Mouse (Mus musculus) left cerebral cortex, adult 8-10 months (tissue): ENCODE data around the gene Heatr1. TPM values are rescaled to one million over a fixed set of nuclear protein-coding genes. Genes with fewer than 3 reads are reported as not detected.
"Not testable (repeated sequence)": the region's sequence is repeated elsewhere in the genome, so short reads cannot be mapped to it uniquely, and the experiment has no call there.

Experiments
- DNase-seq, 2 experiments: peaks; one replicate each; pipeline ENCODE4 v3.0.0; 2022; ENCODE audit warnings: low spot score in 2 of 2
- total RNA-seq, 4 experiments: library from RNA; stranded (reverse); gene quantifications; 2 replicates each; pipeline ENCODE4 v1.2.4; 2022

Gene Heatr1
- total RNA-seq, 4 experiments from 2014 or later: 24.9 to 32.0 (median 25.4) TPM

GRCm38 (mm10) chr13:12453150-12453549 lies 58.3 kb downstream of the Heatr1 start:
- no peak for DNase-seq

GRCm38 (mm10) chr13:12454686-12455390 lies 60.0 kb downstream of the Heatr1 start:
- no peak for DNase-seq

GRCm38 (mm10) chr13:12456711-12457110 lies 61.9 kb downstream of the Heatr1 start:
- DNase-seq: no peak

GRCm38 (mm10) chr13:12460443-12460842 lies 65.6 kb downstream of the Heatr1 start:
- DNase-seq: peak; percentile 31 to 67

- DNase-seq: peak; percentile 76 to 84
Observed at GRCm38 (mm10) chr13:12460881-12461729, 66.3 kb downstream of the Heatr1 start.

- DNase-seq: no peak
Observed at GRCm38 (mm10) chr13:12461730-12462119, 66.9 kb downstream of the Heatr1 start.

GRCm38 (mm10) chr13:12462623-12463022 lies 67.8 kb downstream of the Heatr1 start:
- no peak for DNase-seq

GRCm38 (mm10) chr13:12464159-12464558 lies 69.3 kb downstream of the Heatr1 start:
- not testable (repeated sequence) for DNase-seq

- DNase-seq: no peak
Observed at GRCm38 (mm10) chr13:12464844-12465243, 70.0 kb downstream of the Heatr1 start, which contains the start of gene Lgals8. Lgals8 (minus strand) TSS chr13:12464944.

GRCm38 (mm10) chr13:12468488-12468887 lies 73.7 kb downstream of the Heatr1 start:
- DNase-seq: no peak

- peak in 1 of 2 experiments; percentile 48 for DNase-seq
Observed at GRCm38 (mm10) chr13:12473724-12474378, 79.0 kb downstream of the Heatr1 start.

- no peak for DNase-seq
Observed at GRCm38 (mm10) chr13:12475239-12475638, 80.4 kb downstream of the Heatr1 start.

- DNase-seq: no peak
Observed at GRCm38 (mm10) chr13:12476886-12477285, 82.1 kb downstream of the Heatr1 start.

GRCm38 (mm10) chr13:12478301-12478700 lies 83.5 kb downstream of the Heatr1 start:
- DNase-seq: no peak

GRCm38 (mm10) chr13:12479802-12480201 lies 85.0 kb downstream of the Heatr1 start:
- DNase-seq: no peak

GRCm38 (mm10) chr13:12485197-12485596 lies 90.4 kb downstream of the Heatr1 start:
- no peak for DNase-seq

GRCm38 (mm10) chr13:12485640-12486039 lies 90.8 kb downstream of the Heatr1 start:
- no peak for DNase-seq

Other genes with a start within 250 kb of the Heatr1 start
- gene Mtr, start 136.9 kb upstream of the Heatr1 start, total RNA-seq: 10 to 100 TPM; 15.6 to 17.4 (median 16.6) TPM
- 10 to 100 TPM; 23.9 to 30.1 (median 25.2) TPM for gene Actn2, start 54.3 kb upstream of the Heatr1 start, total RNA-seq
- gene Lgals8, start 69.9 kb downstream of the Heatr1 start, total RNA-seq: 10 to 100 TPM; 38.4 to 44.7 (median 40.0) TPM
- under 1 TPM in 3 of 4 experiments, not detected in 1; 0.13 to 0.28 (median 0.14) TPM for gene Edaradd, start 125.4 kb downstream of the Heatr1 start, total RNA-seq
- 10 to 100 TPM; 11.5 to 12.5 (median 12.2) TPM for gene Ero1lb, start 170.8 kb downstream of the Heatr1 start, total RNA-seq